Mouse (Mus musculus) G1E (cell line): Measurements from ENCODE around the gene Slc44a5. TPM values are rescaled to one million over a fixed set of nuclear protein-coding genes. Genes with fewer than 3 reads are reported as not detected.

Experiments
- ATAC-seq: 2 replicates; pipeline ENCODE4 v1.8.0; 2016; ENCODE audit warnings: mild to moderate bottlenecking; ENCODE audit not compliant: insufficient number of reproducible peaks, poor library complexity, low FRiP score, severe bottlenecking; ENCODE audit errors: extremely low read depth
- DNase-seq: peaks from one replicate; pipeline ENCODE4 v3.0.0; 2012; ENCODE audit warnings: low spot score
- H3K27me3 ChIP-seq: 2 replicates; pipeline ENCODE4 v1.6.1; 2012; ENCODE audit warnings: mild to moderate bottlenecking, low read length, inconsistent platforms; ENCODE audit not compliant: insufficient read depth
- H3K36me3 ChIP-seq: replicated peaks from 2 replicates; pipeline ENCODE3; 2012; ENCODE audit warnings: mild to moderate bottlenecking, inconsistent platforms
- H3K4me1 ChIP-seq: 2 replicates; pipeline ENCODE4 v1.6.1; 2012; ENCODE audit warnings: low read depth, low read length, inconsistent platforms, mixed read lengths; ENCODE audit not compliant: insufficient read depth
- H3K4me3 ChIP-seq: 2 replicates; pipeline ENCODE4 v1.5.1; 2012; ENCODE audit warnings: low read depth, mild to moderate bottlenecking, inconsistent platforms, low read length, moderate library complexity, mixed read lengths
- H3K9me3 ChIP-seq: replicated peaks from 2 replicates; pipeline ENCODE4 v1.6.1; 2012; ENCODE audit warnings: inconsistent platforms
- CTCF ChIP-seq: IDR thresholded peaks from 2 replicates; pipeline ENCODE4 v1.5.1; 2012; ENCODE audit warnings: low read depth, low read length, inconsistent platforms, mixed read lengths
- GATA1 ChIP-seq: IDR thresholded peaks from 2 replicates; pipeline ENCODE4 v1.6.1; 2012; ENCODE audit warnings: borderline replicate concordance, low read length, inconsistent platforms, mixed read lengths
- GATA2 ChIP-seq: IDR thresholded peaks from 2 replicates; pipeline ENCODE4 v1.6.1; 2012; ENCODE audit warnings: low read depth, low read length, inconsistent platforms, borderline replicate concordance
- POLR2AphosphoS5 ChIP-seq: IDR thresholded peaks from 2 replicates; pipeline ENCODE4 v1.6.1; 2012; ENCODE audit warnings: low read depth, low read length, inconsistent platforms; ENCODE audit not compliant: insufficient replicate concordance
- TAL1 ChIP-seq: conservative IDR thresholded peaks from 2 replicates; pipeline ENCODE4 v1.6.1; 2012; ENCODE audit warnings: low read depth, low read length, inconsistent platforms, mixed read lengths
- polyA plus RNA-seq: library from polyadenylated mRNA; stranded (reverse); fragments of >175 nt; gene quantifications from 2 replicates; pipeline ENCODE4 v1.2.3, GENCODE M21; 2012
- total RNA-seq, 2 experiments: library from RNA; stranded (forward) in 1 of 2; stranded (reverse) in 1 of 2; fragments of 200-1000 nt in 1 of 2; fragments of >200 nt in 1 of 2; fragmentation: Nextera tagmentation in 1 of 2; gene quantifications; 2 replicates each; pipeline ENCODE4 v1.2.3; 2014 to 2017

Gene Slc44a5
- total and polyA plus RNA-seq, 3 experiments, result 0.16 TPM; not detected in 2

DNA sequence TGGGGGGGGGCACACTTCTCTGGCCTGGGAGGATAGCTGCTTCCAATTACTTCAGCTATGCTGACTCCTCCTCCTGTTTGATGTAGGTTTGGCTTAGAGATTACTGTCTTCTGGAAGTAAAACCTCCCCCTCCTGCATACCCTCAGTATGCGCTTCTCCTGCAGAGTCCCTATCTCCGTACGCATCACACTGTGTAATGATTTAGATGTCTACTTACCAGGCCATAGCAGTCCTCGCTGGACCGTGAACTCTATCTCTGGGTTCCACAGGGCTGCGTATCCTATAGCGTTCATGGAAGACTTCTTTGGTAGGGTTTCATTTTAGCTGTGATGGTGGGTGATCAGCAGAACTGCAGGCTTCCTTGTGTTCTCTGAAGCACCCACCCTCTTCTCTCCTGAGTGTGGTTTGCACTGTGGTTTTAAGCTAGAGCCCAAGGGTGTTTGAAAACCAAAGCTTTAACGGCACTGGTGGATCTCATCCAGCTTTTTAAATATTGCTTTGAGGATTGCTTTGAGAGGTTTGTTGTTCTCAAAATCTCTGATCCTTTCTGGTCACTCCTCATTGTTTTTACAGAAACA lies 120.6 kb downstream of the Slc44a5 start:
- no peaks in the 10 kb centered on the region for H3K4me1 ChIP-seq
- TF ChIP-seq CTCF (no peak), GATA1 (no peak), POLR2AphosphoS5 (no peak), GATA2 (no peak), TAL1 (no peak)
- H3K4me3 ChIP-seq, result no peak overlapping the region
- peaks cover 15% of the 10 kb centered on the region for H3K9me3 ChIP-seq
- no peaks in the 10 kb centered on the region for H3K36me3 ChIP-seq
- DNase-seq (no peak), ATAC-seq (no peak)
- no peaks in the 10 kb centered on the region for H3K27me3 ChIP-seq

DNA sequence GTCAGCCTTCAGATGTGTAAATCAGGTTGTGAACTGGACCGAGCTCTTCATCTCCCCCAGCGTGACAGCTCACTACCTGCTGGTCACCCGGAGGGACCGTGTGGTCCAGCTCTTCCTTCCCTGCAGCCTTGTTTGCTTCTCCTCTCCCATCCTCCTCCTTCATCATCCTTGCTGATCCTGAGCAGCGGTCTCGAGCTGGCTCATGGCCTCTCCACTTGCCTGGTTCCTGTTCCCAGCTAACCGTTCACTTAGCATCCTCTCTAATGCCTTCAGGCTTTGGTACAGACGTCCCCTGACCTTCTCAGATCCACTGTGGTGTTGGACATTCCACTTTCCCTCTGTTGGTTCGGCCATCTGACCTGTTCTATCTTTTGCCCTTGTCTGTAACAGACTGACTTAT lies 128.4 kb downstream of the Slc44a5 start:
- H3K9me3 ChIP-seq, result peaks cover 24% of the 10 kb centered on the region
- H3K4me1 ChIP-seq, result no peaks in the 10 kb centered on the region
- no peak overlapping the region for H3K4me3 ChIP-seq
- DNase-seq (no peak), ATAC-seq (no peak)
- no peaks in the 10 kb centered on the region for H3K27me3 ChIP-seq
- H3K36me3 ChIP-seq, result no peaks in the 10 kb centered on the region
- no peak for TF ChIP-seq CTCF
- TF ChIP-seq GATA2, result no peak
- no peak for TF ChIP-seq TAL1
- TF ChIP-seq POLR2AphosphoS5, result no peak
- no peak for TF ChIP-seq GATA1

DNA sequence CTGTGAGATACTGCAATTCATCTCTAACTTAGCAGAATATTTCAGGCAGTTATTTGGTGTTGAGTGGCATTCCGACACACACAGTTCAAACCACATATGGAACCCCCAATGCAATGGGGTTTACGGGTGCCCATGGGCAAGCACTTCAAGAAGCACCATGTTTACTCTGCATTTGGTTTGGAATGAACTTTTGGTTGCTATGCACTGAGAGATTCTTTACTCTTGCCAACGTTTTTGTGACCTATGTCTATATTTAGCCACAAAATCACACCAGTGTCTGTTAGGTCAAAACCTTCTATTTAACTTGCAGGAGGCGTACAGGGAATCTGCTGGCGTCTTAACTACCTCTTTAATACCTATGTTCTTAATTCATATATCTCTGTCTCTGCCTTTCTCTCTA lies 137.3 kb downstream of the Slc44a5 start:
- Histone ChIP-seq H3K36me3 (no peaks in the 10 kb centered on the region), H3K4me3 (no peak overlapping the region), H3K9me3 (no peaks in the 10 kb centered on the region), H3K27me3 (no peaks in the 10 kb centered on the region), H3K4me1 (no peaks in the 10 kb centered on the region)
- ATAC-seq (no peak), DNase-seq (no peak)
- TF ChIP-seq TAL1, result no peak
- no peak for TF ChIP-seq GATA2
- no peak for TF ChIP-seq GATA1
- TF ChIP-seq POLR2AphosphoS5, result no peak
- TF ChIP-seq CTCF, result no peak

DNA sequence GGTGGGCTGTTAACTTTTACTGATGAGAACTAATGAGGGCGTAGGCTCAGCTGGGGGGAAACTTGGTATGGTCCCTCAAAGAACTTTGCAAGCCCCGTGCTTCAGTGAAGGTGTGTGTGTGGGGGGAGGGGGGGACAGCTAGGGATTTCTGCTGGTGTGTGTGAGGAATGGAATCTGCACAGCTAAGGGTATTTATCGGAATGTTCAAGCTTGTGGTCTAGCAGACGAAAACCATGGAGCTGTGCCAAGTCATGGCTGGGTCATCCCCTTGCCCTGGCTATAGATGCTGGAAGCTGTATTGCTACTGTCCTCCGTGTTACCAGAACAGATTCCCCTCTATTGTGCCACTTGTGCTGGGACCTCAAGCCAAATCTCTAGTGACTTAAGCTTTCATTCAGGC lies 138.0 kb downstream of the Slc44a5 start:
- DNase-seq, result no peak
- no peak for TF ChIP-seq GATA2
- TF ChIP-seq POLR2AphosphoS5, result no peak
- no peak for TF ChIP-seq TAL1
- no peak for TF ChIP-seq CTCF
- TF ChIP-seq GATA1, result no peak
- H3K4me1 ChIP-seq, result no peaks in the 10 kb centered on the region

DNA sequence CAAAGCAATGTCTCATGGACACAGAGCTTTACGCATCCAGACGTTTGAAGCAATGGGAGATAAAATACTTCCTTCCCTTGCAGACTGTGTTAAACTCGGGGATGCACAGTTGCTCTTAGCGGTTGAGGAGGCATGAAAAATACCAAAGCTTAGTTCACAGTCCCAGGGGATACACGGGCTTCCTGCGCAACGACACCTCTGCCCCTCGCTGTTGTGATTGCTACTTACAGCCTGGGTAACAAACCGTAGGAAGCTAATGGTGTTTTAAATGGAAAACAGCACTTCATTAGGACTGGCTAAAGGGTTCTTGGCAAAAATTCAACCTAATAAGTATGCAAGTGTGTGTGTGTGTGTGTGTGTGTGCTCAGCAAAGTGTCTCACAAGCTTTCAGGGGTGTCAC lies 141.8 kb downstream of the Slc44a5 start:
- no peaks in the 10 kb centered on the region for H3K4me1 ChIP-seq
- DNase-seq, result no peak
- TF ChIP-seq CTCF (no peak), TAL1 (no peak), POLR2AphosphoS5 (no peak), GATA1 (no peak), GATA2 (no peak)
- no peak for ATAC-seq
- H3K36me3 ChIP-seq, result no peaks in the 10 kb centered on the region
- no peaks in the 10 kb centered on the region for H3K27me3 ChIP-seq
- no peak overlapping the region for H3K4me3 ChIP-seq
- no peaks in the 10 kb centered on the region for H3K9me3 ChIP-seq

More for the DNA sequence above, 138.0 kb downstream of the Slc44a5 start:
- Histone ChIP-seq H3K27me3 (no peaks in the 10 kb centered on the region), H3K9me3 (no peaks in the 10 kb centered on the region), H3K4me3 (no peak overlapping the region), H3K36me3 (no peaks in the 10 kb centered on the region)
- no peak for ATAC-seq

DNA sequence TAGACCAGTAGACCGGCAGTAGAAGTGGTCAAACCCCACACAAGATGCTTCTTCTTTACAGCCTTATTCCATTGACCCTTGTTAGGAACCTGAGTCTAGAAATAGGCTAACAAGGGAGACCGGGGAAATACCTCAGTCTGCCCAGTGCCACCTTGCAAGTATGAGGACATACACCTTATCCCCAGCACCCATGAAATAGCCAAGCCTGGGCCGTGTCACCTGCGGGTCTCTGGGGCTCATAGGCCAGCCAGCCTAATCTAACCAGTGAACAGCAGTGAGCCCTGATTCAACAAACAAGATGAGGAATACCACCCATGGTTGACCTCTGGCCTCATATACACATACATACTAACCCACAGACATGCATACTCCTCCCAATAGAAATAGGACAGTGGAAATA lies 142.2 kb downstream of the Slc44a5 start:
- no peak for TF ChIP-seq POLR2AphosphoS5
- TF ChIP-seq TAL1, result no peak
- TF ChIP-seq GATA2, result no peak
- no peak for TF ChIP-seq CTCF
- TF ChIP-seq GATA1, result no peak
- no peaks in the 10 kb centered on the region for H3K4me1 ChIP-seq
- no peak overlapping the region for H3K4me3 ChIP-seq
- H3K27me3 ChIP-seq, result no peaks in the 10 kb centered on the region
- no peaks in the 10 kb centered on the region for H3K9me3 ChIP-seq
- no peaks in the 10 kb centered on the region for H3K36me3 ChIP-seq
- DNase-seq (no peak), ATAC-seq (no peak)

DNA sequence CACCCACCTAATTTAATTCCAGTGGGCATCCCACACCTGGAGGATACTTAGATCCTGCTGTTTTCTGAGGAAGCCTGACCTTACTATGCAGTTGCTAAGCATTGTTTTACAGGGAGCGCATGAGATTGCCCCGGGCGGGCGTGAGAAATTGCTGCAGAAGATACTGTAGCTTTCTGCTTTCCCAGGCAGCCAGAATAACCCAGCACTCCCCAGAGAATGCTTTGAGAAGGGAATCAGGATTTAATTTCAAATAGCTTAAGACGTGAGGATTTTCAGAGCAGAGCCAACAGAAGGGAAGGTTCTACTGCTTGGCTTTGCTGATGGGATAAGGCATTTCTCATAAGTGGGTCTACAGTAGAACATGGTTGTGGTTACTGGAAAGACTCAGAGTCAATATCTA lies 142.8 kb downstream of the Slc44a5 start:
- Histone ChIP-seq H3K27me3 (no peaks in the 10 kb centered on the region), H3K9me3 (no peaks in the 10 kb centered on the region), H3K4me3 (no peak overlapping the region), H3K36me3 (no peaks in the 10 kb centered on the region), H3K4me1 (no peaks in the 10 kb centered on the region)
- ATAC-seq (no peak), DNase-seq (no peak)
- TF ChIP-seq TAL1, result no peak
- TF ChIP-seq POLR2AphosphoS5, result no peak
- no peak for TF ChIP-seq CTCF
- no peak for TF ChIP-seq GATA2
- TF ChIP-seq GATA1, result no peak
